Mouse (Mus musculus) lung, embryonic 15.5 days (tissue): Measurements from ENCODE around the gene Nfic. TPM values are rescaled to one million over a fixed set of nuclear protein-coding genes. Genes with fewer than 3 reads are reported as not detected.
A peak's percentile ranks its signal among the peaks of the same experiment; 100 is the strongest.

Experiments used
- ATAC-seq: fragments of 200-750 bp; cut with Nextera tagmentation; 2 replicates; pipeline ENCODE4 v1.8.0; 2017; ENCODE audit warnings: moderate number of reproducible peaks, borderline replicate concordance; ENCODE audit not compliant: low FRiP score, low TSS enrichment; ENCODE audit errors: extremely low read depth
- H3K27ac ChIP-seq: fragments of 300-500 bp; sonication (generic); 2 replicates; pipeline ENCODE4 v1.5.1; 2015; ENCODE audit warnings: moderate library complexity, mild to moderate bottlenecking, inconsistent platforms
- H3K27me3 ChIP-seq: fragments of 300-500 bp; sonication (generic); 2 replicates; pipeline ENCODE4 v1.6.1; 2015; ENCODE audit warnings: inconsistent platforms
- H3K36me3 ChIP-seq: fragments of 300-500 bp; sonication (generic); 2 replicates; pipeline ENCODE4 v1.6.1; 2015; ENCODE audit warnings: inconsistent platforms
- H3K4me1 ChIP-seq: fragments of 300-500 bp; sonication (generic); 2 replicates; pipeline ENCODE4 v1.6.1; 2015; ENCODE audit warnings: inconsistent platforms
- H3K4me2 ChIP-seq: fragments of 300-500 bp; sonication (generic); 2 replicates; pipeline ENCODE4 v1.6.1; 2015; ENCODE audit warnings: inconsistent platforms, mild to moderate bottlenecking, moderate library complexity
- H3K4me3 ChIP-seq: fragments of 300-500 bp; sonication (generic); 2 replicates; pipeline ENCODE4 v1.5.1; 2015; ENCODE audit warnings: mild to moderate bottlenecking, inconsistent platforms
- H3K9ac ChIP-seq: fragments of 300-500 bp; sonication (generic); 2 replicates; pipeline ENCODE4 v1.6.1; 2015; ENCODE audit warnings: inconsistent platforms
- H3K9me3 ChIP-seq: fragments of 300-500 bp; sonication (generic); 2 replicates; pipeline ENCODE4 v1.6.1; 2016; ENCODE audit warnings: inconsistent platforms
- WGBS: fragments of 180-500 bp; shearing (Covaris S2); methylation state at CpG from one replicate; pipeline ENCODE4 v1.1.7; 2015; 5-methylcytosine and 5-hydroxymethylcytosine counted together
- polyA plus RNA-seq: library from polyadenylated mRNA; unstranded; fragments of >200 nt; fragmentation: Nextera tagmentation; extraction: Ambion mirVana; gene quantifications from 2 replicates; pipeline ENCODE4 v1.2.1, GENCODE M21; 2015

Gene Nfic
- polyA plus RNA-seq, 1 experiment from 2014 or later = 86.0 TPM

GRCm38 (mm10) chr10:81393456-81394063, 61.9 kb downstream of the Nfic start:
- WGBS = 6% methylated on average over 19 of the region's 19 CpGs
- no peaks in the 10 kb centered on the region for H3K9me3 ChIP-seq

GRCm38 (mm10) chr10:81392781-81393185, 62.7 kb downstream of the Nfic start, which contains the start of gene Smim24:
Gene Smim24 (plus strand): TSS chr10:81393051.
- 52% methylated on average over 14 of the region's 14 CpGs for whole genome bisulfite sequencing
- Histone ChIP-seq H3K4me2 (peak within 1 kb of the TSS; percentile 65), H3K4me3 (peak within 1 kb of the TSS; percentile 30), H3K36me3 (peaks cover 11% of the 10 kb centered on the region), H3K9me3 (no peaks in the 10 kb centered on the region), H3K4me1 (peaks cover 27% of the 10 kb centered on the region), H3K9ac (peak within 1 kb of the TSS; percentile 42), H3K27ac (peak within 1 kb of the TSS; percentile 71), H3K27me3 (no peaks in the 10 kb centered on the region)
- no peak for ATAC-seq

More at GRCm38 (mm10) chr10:81393456-81394063, 61.9 kb downstream of the Nfic start:
- peak overlapping the region; percentile 71 for H3K27ac ChIP-seq
- peak overlapping the region; percentile 65 for H3K4me2 ChIP-seq
- H3K9ac ChIP-seq = peak overlapping the region; percentile 42
- peaks cover 27% of the 10 kb centered on the region for H3K4me1 ChIP-seq
- ATAC-seq = no peak
- peak overlapping the region; percentile 30 for H3K4me3 ChIP-seq
- H3K36me3 ChIP-seq = peaks cover 7% of the 10 kb centered on the region; the same call in 1 of the 2 replicates
- no peaks in the 10 kb centered on the region for H3K27me3 ChIP-seq

- no peak for ATAC-seq
- no peak overlapping the region for H3K27ac ChIP-seq
- no peaks in the 10 kb centered on the region for H3K9me3 ChIP-seq
- peaks cover 16% of the 10 kb centered on the region for H3K36me3 ChIP-seq
- 79% methylated on average over 6 of the region's 6 CpGs for WGBS
- H3K9ac ChIP-seq = no peak overlapping the region
- H3K4me2 ChIP-seq = no peak overlapping the region
- H3K4me1 ChIP-seq = peaks cover 27% of the 10 kb centered on the region
- no peak overlapping the region for H3K4me3 ChIP-seq
- no peaks in the 10 kb centered on the region for H3K27me3 ChIP-seq
These were observed 63.2 kb downstream of the Nfic start for GRCm38 (mm10) chr10:81392270-81392669.

- Histone ChIP-seq H3K4me1 (peaks cover 32% of the 10 kb centered on the region), H3K27ac (no peak overlapping the region), H3K4me3 (no peak overlapping the region), H3K4me2 (no peak overlapping the region), H3K9me3 (no peaks in the 10 kb centered on the region), H3K36me3 (peaks cover 27% of the 10 kb centered on the region), H3K9ac (no peak overlapping the region), H3K27me3 (no peaks in the 10 kb centered on the region)
- no peak for ATAC-seq
- WGBS = 87% methylated on average over 13 of the region's 13 CpGs
These were observed 64.8 kb downstream of the Nfic start for GRCm38 (mm10) chr10:81390678-81390965.

- H3K4me2 ChIP-seq = no peak overlapping the region
- H3K9me3 ChIP-seq = no peaks in the 10 kb centered on the region
- H3K4me3 ChIP-seq = no peak overlapping the region
- H3K4me1 ChIP-seq = peaks cover 38% of the 10 kb centered on the region
- 60% methylated on average over 23 of the region's 23 CpGs for WGBS
- H3K36me3 ChIP-seq = peaks cover 27% of the 10 kb centered on the region
- peak overlapping the region; percentile 9; the same call in 1 of the 2 replicates for H3K27ac ChIP-seq
- H3K9ac ChIP-seq = peak overlapping the region; percentile 15; the same call in 1 of the 2 replicates
- peak; percentile 21; the same call in 1 of the 2 replicates for ATAC-seq
- no peaks in the 10 kb centered on the region for H3K27me3 ChIP-seq
These were observed 65.4 kb downstream of the Nfic start for GRCm38 (mm10) chr10:81389801-81390677.

- Histone ChIP-seq H3K27ac (peak overlapping the region; percentile 9; the same call in 1 of the 2 replicates), H3K9ac (peak overlapping the region; percentile 15; the same call in 1 of the 2 replicates), H3K9me3 (no peaks in the 10 kb centered on the region), H3K4me3 (no peak overlapping the region), H3K4me1 (peaks cover 43% of the 10 kb centered on the region), H3K4me2 (no peak overlapping the region), H3K36me3 (peaks cover 27% of the 10 kb centered on the region), H3K27me3 (no peaks in the 10 kb centered on the region)
- WGBS = 47% methylated on average over 3 of the region's 3 CpGs
- no peak for ATAC-seq
These were observed 66.1 kb downstream of the Nfic start for GRCm38 (mm10) chr10:81389373-81389772.

GRCm38 (mm10) chr10:81388505-81389055, 66.9 kb downstream of the Nfic start, which contains the start of gene Gm48552:
Gene Gm48552 (plus strand): TSS chr10:81389005.
- Histone ChIP-seq H3K36me3 (peaks cover 27% of the 10 kb centered on the region), H3K9ac (peak within 1 kb of the TSS; percentile 15; the same call in 1 of the 2 replicates), H3K4me1 (peaks cover 37% of the 10 kb centered on the region), H3K27me3 (no peaks in the 10 kb centered on the region), H3K4me3 (no peak within 1 kb of the TSS), H3K27ac (peak within 1 kb of the TSS; percentile 9; the same call in 1 of the 2 replicates), H3K4me2 (no peak within 1 kb of the TSS), H3K9me3 (no peaks in the 10 kb centered on the region)
- no peak for ATAC-seq
- 44% methylated on average over 5 of the region's 5 CpGs for WGBS

- WGBS = 94% methylated on average over 20 of the region's 20 CpGs
- H3K27ac ChIP-seq = no peak overlapping the region
- ATAC-seq = no peak
These were observed 67.7 kb downstream of the Nfic start for GRCm38 (mm10) chr10:81387716-81388115.

GRCm38 (mm10) chr10:81385603-81386306, 69.7 kb downstream of the Nfic start:
- WGBS = 66% methylated on average over 22 of the region's 22 CpGs
- H3K4me3 ChIP-seq = peak overlapping the region; percentile 97
- peak overlapping the region; percentile 84; the same call in 1 of the 2 replicates for H3K9ac ChIP-seq
- ATAC-seq = no peak
- peak overlapping the region; percentile 87 for H3K4me2 ChIP-seq
- H3K36me3 ChIP-seq = peaks cover 27% of the 10 kb centered on the region
- H3K9me3 ChIP-seq = no peaks in the 10 kb centered on the region
- H3K27ac ChIP-seq = no peak overlapping the region
- peaks cover 28% of the 10 kb centered on the region for H3K4me1 ChIP-seq
- no peaks in the 10 kb centered on the region for H3K27me3 ChIP-seq

More at GRCm38 (mm10) chr10:81387716-81388115, 67.7 kb downstream of the Nfic start:
- H3K9me3 ChIP-seq = no peaks in the 10 kb centered on the region
- H3K9ac ChIP-seq = no peak overlapping the region
- H3K36me3 ChIP-seq = peaks cover 27% of the 10 kb centered on the region
- no peaks in the 10 kb centered on the region for H3K27me3 ChIP-seq
- no peak overlapping the region for H3K4me2 ChIP-seq
- peaks cover 28% of the 10 kb centered on the region for H3K4me1 ChIP-seq
- no peak overlapping the region for H3K4me3 ChIP-seq

- peak; percentile 11; the same call in 1 of the 2 replicates for ATAC-seq
- Histone ChIP-seq H3K9ac (peak overlapping the region; percentile 84), H3K27me3 (no peaks in the 10 kb centered on the region), H3K27ac (peak overlapping the region; percentile 73), H3K36me3 (peaks cover 27% of the 10 kb centered on the region), H3K9me3 (no peaks in the 10 kb centered on the region), H3K4me3 (peak overlapping the region; percentile 97), H3K4me2 (peak overlapping the region; percentile 87), H3K4me1 (peaks cover 23% of the 10 kb centered on the region)
- under 1% methylated on average over 19 of the region's 19 CpGs for WGBS
These were observed 70.8 kb downstream of the Nfic start for GRCm38 (mm10) chr10:81384605-81384982.
